Mouse (Mus musculus) cerebellum, adult 2 months (tissue): ENCODE data around the gene Hic1.

Experiments
- CTCF ChIP-seq: fragments of 200-500 bp; IDR thresholded peaks from 2 replicates; pipeline ENCODE4 v1.5.1; 2011; ENCODE audit warnings: low read depth, mild to moderate bottlenecking, control low read depth, low read length, moderate library complexity, borderline replicate concordance; ENCODE audit not compliant: insufficient read depth
- POLR2A ChIP-seq: fragments of 200-500 bp; IDR thresholded peaks from 2 replicates; pipeline ENCODE4 v1.6.1; 2011; ENCODE audit warnings: low read length, control low read depth, borderline replicate concordance; ENCODE audit not compliant: insufficient read depth

DNA sequence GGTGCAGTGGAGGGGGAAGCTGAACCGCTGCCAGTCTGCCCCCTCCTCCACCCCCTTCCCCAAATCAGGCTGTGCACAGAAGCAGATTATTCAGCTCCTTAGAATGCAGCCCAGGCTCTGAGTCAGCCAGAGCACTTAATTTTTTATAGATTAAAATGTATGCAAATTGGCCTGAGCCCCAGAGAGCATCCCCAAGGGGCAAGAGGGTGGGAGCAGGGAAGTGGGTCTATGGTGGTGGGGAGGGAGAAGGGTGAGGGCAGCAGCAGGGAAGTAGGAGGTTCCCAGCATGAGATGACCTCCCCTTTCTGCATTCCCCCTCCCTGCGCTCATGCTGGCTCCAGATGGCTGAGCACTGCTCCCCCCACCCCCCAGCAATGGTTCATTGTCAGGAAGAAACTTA lies 15.7 kb upstream of the Hic1 start:
- TF ChIP-seq CTCF, result no peak
- no peak for TF ChIP-seq POLR2A
